Mouse (Mus musculus) liver, embryonic 13.5 days (tissue): ENCODE results near the gene Map4k1. TPM values are rescaled to one million over a fixed set of nuclear protein-coding genes. Genes with fewer than 3 reads are reported as not detected.

Experiments
- ATAC-seq: fragments of 200-750 bp; cut with Nextera tagmentation; 2 replicates; pipeline ENCODE4 v1.8.0; 2017; ENCODE audit warnings: low read depth, mild to moderate bottlenecking, moderate number of reproducible peaks, moderate library complexity
- DNase-seq: peaks from one replicate; pipeline ENCODE4 v3.0.0; 2022
- H3K27ac ChIP-seq: fragments of 300-500 bp; sonication (generic); 2 replicates; pipeline ENCODE4 v1.5.1; 2015; ENCODE audit warnings: moderate library complexity, mild to moderate bottlenecking, inconsistent platforms
- H3K27me3 ChIP-seq: fragments of 300-500 bp; sonication (generic); 2 replicates; pipeline ENCODE4 v1.6.1; 2015; ENCODE audit warnings: mild to moderate bottlenecking, inconsistent platforms
- H3K36me3 ChIP-seq: fragments of 300-500 bp; sonication (generic); 2 replicates; pipeline ENCODE4 v1.6.1; 2015; ENCODE audit warnings: mild to moderate bottlenecking, inconsistent platforms
- H3K4me1 ChIP-seq: fragments of 300-500 bp; sonication (generic); replicated peaks from 2 replicates; pipeline ENCODE4 v1.6.1; 2015; ENCODE audit warnings: inconsistent platforms
- H3K4me2 ChIP-seq: fragments of 300-500 bp; sonication (generic); 2 replicates; pipeline ENCODE4 v1.6.1; 2015; ENCODE audit warnings: inconsistent platforms, mild to moderate bottlenecking, moderate library complexity
- H3K4me3 ChIP-seq: fragments of 300-500 bp; sonication (generic); replicated peaks from 2 replicates; pipeline ENCODE4 v1.5.1; 2015; ENCODE audit warnings: mild to moderate bottlenecking, inconsistent platforms
- H3K9ac ChIP-seq: fragments of 300-500 bp; sonication (generic); 2 replicates; pipeline ENCODE4 v1.6.1; 2015; ENCODE audit warnings: mild to moderate bottlenecking, inconsistent platforms
- H3K9me3 ChIP-seq: fragments of 300-500 bp; sonication (generic); replicated peaks from 2 replicates; pipeline ENCODE4 v1.6.1; 2016; ENCODE audit warnings: inconsistent platforms
- WGBS: fragments of 180-500 bp; shearing (Covaris S2); methylation state at CpG from one replicate; pipeline ENCODE4 v1.1.7; 2015; ENCODE audit not compliant: insufficient replicate concordance; 5-methylcytosine and 5-hydroxymethylcytosine counted together
- microRNA-seq: library from miRNA; unstranded; fragments of <30 nt; microRNA quantifications from one replicate; pipeline ENCODE4, GENCODE M21; 2016
- polyA plus RNA-seq: library from polyadenylated mRNA; unstranded; fragments of >200 nt; fragmentation: Nextera tagmentation; extraction: Ambion mirVana; gene quantifications from 2 replicates; pipeline ENCODE4 v1.2.1, GENCODE M21; 2015

The Map4k1 gene
- polyA plus RNA-seq, 1 experiment from 2014 or later, result 29.1 TPM

GRCm38 (mm10) chr7:29046533-29046932 is 64.7 kb downstream of the Map4k1 start:
- no peak for ATAC-seq
- DNase-seq, result no peak

GRCm38 (mm10) chr7:29048070-29048469 is 66.2 kb downstream of the Map4k1 start:
- Histone ChIP-seq H3K9me3 (peaks cover 4% of the 10 kb centered on the region; the same call in 1 of the 2 replicates), H3K9ac (no peak overlapping the region), H3K4me2 (no peak overlapping the region), H3K4me1 (peaks cover 10% of the 10 kb centered on the region), H3K27me3 (peaks cover 23% of the 10 kb centered on the region), H3K4me3 (no peak overlapping the region), H3K36me3 (no peaks in the 10 kb centered on the region; the same call in 1 of the 2 replicates), H3K27ac (no peak overlapping the region)
- DNase-seq (no peak), ATAC-seq (no peak)
- WGBS, result 77% methylated on average over 3 of the region's 3 CpGs

More at GRCm38 (mm10) chr7:29046533-29046932, 64.7 kb downstream of the Map4k1 start:
- H3K27me3 ChIP-seq, result peaks cover 8% of the 10 kb centered on the region
- no peak overlapping the region for H3K27ac ChIP-seq
- peaks cover 4% of the 10 kb centered on the region; the same call in 1 of the 2 replicates for H3K9me3 ChIP-seq
- no peaks in the 10 kb centered on the region; the same call in 1 of the 2 replicates for H3K36me3 ChIP-seq
- H3K4me1 ChIP-seq, result peaks cover 14% of the 10 kb centered on the region
- H3K4me2 ChIP-seq, result no peak overlapping the region
- no peak overlapping the region for H3K9ac ChIP-seq
- 10% methylated on average over 12 of the region's 12 CpGs for WGBS
- H3K4me3 ChIP-seq, result no peak overlapping the region

- WGBS, result 65% methylated on average over 11 of the region's 11 CpGs
- no peaks in the 10 kb centered on the region for H3K36me3 ChIP-seq
- no peak for ATAC-seq
- no peak overlapping the region for H3K4me2 ChIP-seq
- peaks cover 4% of the 10 kb centered on the region for H3K4me1 ChIP-seq
- no peak for DNase-seq
- peaks cover 28% of the 10 kb centered on the region for H3K27me3 ChIP-seq
- H3K4me3 ChIP-seq, result no peak overlapping the region
- no peak overlapping the region for H3K27ac ChIP-seq
- H3K9me3 ChIP-seq, result peaks cover 4% of the 10 kb centered on the region; the same call in 1 of the 2 replicates
- H3K9ac ChIP-seq, result no peak overlapping the region
Observed at GRCm38 (mm10) chr7:29048615-29049014, 66.8 kb downstream of the Map4k1 start.

GRCm38 (mm10) chr7:29050797-29051196 is 68.9 kb downstream of the Map4k1 start:
- no peak overlapping the region for H3K27ac ChIP-seq
- no peak overlapping the region for H3K9ac ChIP-seq
- DNase-seq (no peak), ATAC-seq (no peak)
- H3K4me3 ChIP-seq, result no peak overlapping the region
- no peak overlapping the region for H3K4me2 ChIP-seq
- H3K9me3 ChIP-seq, result peaks cover 4% of the 10 kb centered on the region; the same call in 1 of the 2 replicates
- no peaks in the 10 kb centered on the region for H3K36me3 ChIP-seq
- peaks cover 49% of the 10 kb centered on the region for H3K27me3 ChIP-seq
- 20% methylated on average over 2 of the region's 2 CpGs for WGBS
- H3K4me1 ChIP-seq, result no peaks in the 10 kb centered on the region

GRCm38 (mm10) chr7:29052821-29053220 is 71.0 kb downstream of the Map4k1 start:
- H3K36me3 ChIP-seq, result no peaks in the 10 kb centered on the region
- no peak overlapping the region for H3K4me3 ChIP-seq
- H3K9me3 ChIP-seq, result peaks cover 4% of the 10 kb centered on the region; the same call in 1 of the 2 replicates
- H3K4me1 ChIP-seq, result no peaks in the 10 kb centered on the region
- DNase-seq (no peak), ATAC-seq (no peak)
- H3K4me2 ChIP-seq, result no peak overlapping the region
- no peak overlapping the region for H3K27ac ChIP-seq
- H3K9ac ChIP-seq, result no peak overlapping the region
- peaks cover 66% of the 10 kb centered on the region for H3K27me3 ChIP-seq
- WGBS, result 6% methylated on average over 19 of the region's 19 CpGs

Small RNAs within 50 kb of the gene (microRNA-seq; reads per million reads assigned to microRNA genes)
- not detected for gene Gm44408

Other genes with a start within 250 kb of the Map4k1 start
- 106 and 112 TPM in 2 replicates for gene Mrps12, start 240.2 kb upstream of the Map4k1 start, polyA plus RNA-seq
- 16.3 and 17.0 TPM in 2 replicates for gene Sars2, start 240.1 kb upstream of the Map4k1 start, polyA plus RNA-seq
- gene Ccer2, start 225.9 kb upstream of the Map4k1 start, polyA plus RNA-seq, result not detected in 2 replicates
- gene Sirt2, start 215.3 kb upstream of the Map4k1 start, polyA plus RNA-seq, result 25.1 and 28.4 TPM in 2 replicates
- 37.0 and 37.1 TPM in 2 replicates for gene Nfkbib, start 214.5 kb upstream of the Map4k1 start, polyA plus RNA-seq
- 10.8 and 12.0 TPM in 2 replicates for gene Rinl, start 193.1 kb upstream of the Map4k1 start, polyA plus RNA-seq
- 130 and 154 TPM in 2 replicates for gene Hnrnpl, start 173.5 kb upstream of the Map4k1 start, polyA plus RNA-seq
- gene Ech1, start 156.8 kb upstream of the Map4k1 start, polyA plus RNA-seq, result 74.5 and 77.7 TPM in 2 replicates
- 1.6 and 3.1 TPM in 2 replicates for gene Lgals4, start 148.2 kb upstream of the Map4k1 start, polyA plus RNA-seq
- gene Lgals7, start 118.2 kb upstream of the Map4k1 start, polyA plus RNA-seq, result 0.44 TPM in 1 of 2 replicates, not detected in the other
- 0.09 and 0.13 TPM in 2 replicates for gene Capn12, start 100.6 kb upstream of the Map4k1 start, polyA plus RNA-seq
- gene Actn4, start 19.7 kb upstream of the Map4k1 start, polyA plus RNA-seq, result 116 and 131 TPM in 2 replicates
- 294 and 308 TPM in 2 replicates for gene Eif3k, start 186 bp upstream of the Map4k1 start, polyA plus RNA-seq
- gene Ryr1, start 143.1 kb downstream of the Map4k1 start, polyA plus RNA-seq, result 0.16 and 0.22 TPM in 2 replicates
- gene Rasgrp4, start 152.8 kb downstream of the Map4k1 start, polyA plus RNA-seq, result 0.29 and 0.32 TPM in 2 replicates
- 8.1 and 8.5 TPM in 2 replicates for gene Fam98c, start 174.2 kb downstream of the Map4k1 start, polyA plus RNA-seq
- 0.07 and 0.10 TPM in 2 replicates for gene Ggn, start 188.2 kb downstream of the Map4k1 start, polyA plus RNA-seq
- gene Spred3, start 188.4 kb downstream of the Map4k1 start, polyA plus RNA-seq, result 0.23 and 0.41 TPM in 2 replicates
- gene Psmd8, start 198.7 kb downstream of the Map4k1 start, polyA plus RNA-seq, result 136 and 155 TPM in 2 replicates
- 0.09 and 0.22 TPM in 2 replicates for gene Catsperg1, start 232.0 kb downstream of the Map4k1 start, polyA plus RNA-seq